Mouse (Mus musculus) hematopoietic multipotent progenitor cell, adult 10-12 weeks (in vitro differentiated cells): ENCODE results near the gene 5330417H12Rik. TPM values are rescaled to one million over a fixed set of nuclear protein-coding genes. Genes with fewer than 3 reads are reported as not detected.

Source experiments
- polyA plus RNA-seq: library from polyadenylated mRNA; stranded (reverse); fragments of >175 nt; gene quantifications from 2 replicates; pipeline ENCODE4 v1.2.3, GENCODE M21; 2012; ENCODE audit warnings: low replicate concordance

5330417H12Rik gene
- polyA plus RNA-seq = not detected in 2 replicates

GRCm38 (mm10) chr7:107625061-107625460 is at the start of gene 5330417H12Rik:
5330417H12Rik (minus strand) TSS chr7:107625161.

GRCm38 (mm10) chr7:107594857-107595402 is 30.0 kb downstream of the 5330417H12Rik start, which contains the start of gene Ppfibp2:
Ppfibp2 (plus strand) TSS chr7:107595207.

Other genes starting within 250 kb of the 5330417H12Rik start
- not detected in 2 replicates for gene Olfml1, start 57.7 kb downstream of the 5330417H12Rik start, polyA plus RNA-seq
- 1.5 and 5.7 TPM in 2 replicates for gene Ppfibp2, start 30.0 kb downstream of the 5330417H12Rik start, polyA plus RNA-seq
- 0.10 TPM in 1 of 2 replicates, not detected in the other for gene Cyb5r2, start 132.9 kb upstream of the 5330417H12Rik start, polyA plus RNA-seq
- not detected in 2 replicates for gene Ovch2, start 176.0 kb upstream of the 5330417H12Rik start, polyA plus RNA-seq
- gene Olfr467, start 187.1 kb upstream of the 5330417H12Rik start, polyA plus RNA-seq = not detected in 2 replicates
- not detected in 2 replicates for gene Olfr469, start 200.4 kb upstream of the 5330417H12Rik start, polyA plus RNA-seq
- gene Olfr470, start 222.3 kb upstream of the 5330417H12Rik start, polyA plus RNA-seq = not detected in 2 replicates